Mouse (Mus musculus) embryonic facial prominence, embryonic 14.5 days (tissue): ENCODE results near the gene Slit1. TPM values are rescaled to one million over a fixed set of nuclear protein-coding genes. Genes with fewer than 3 reads are reported as not detected.

Source experiments
- ATAC-seq: fragments of 200-750 bp; cut with Nextera tagmentation; 2 replicates; pipeline ENCODE4 v1.8.0; 2017; ENCODE audit warnings: low read depth, moderate number of reproducible peaks, moderate TSS enrichment
- DNase-seq: peaks from one replicate; pipeline ENCODE4 v3.0.0-alpha.2; 2015; ENCODE audit warnings: low spot score
- H3K27ac ChIP-seq: fragments of 300-500 bp; sonication (generic); replicated peaks from 2 replicates; pipeline ENCODE4 v1.5.1; 2014; ENCODE audit warnings: low read depth, mild to moderate bottlenecking, low read length, moderate library complexity
- H3K27me3 ChIP-seq: fragments of 300-500 bp; sonication (generic); replicated peaks from 2 replicates; pipeline ENCODE4 v1.6.1; 2014; ENCODE audit warnings: low read length; ENCODE audit not compliant: control insufficient read depth, insufficient read depth
- H3K36me3 ChIP-seq: fragments of 300-500 bp; sonication (generic); 2 replicates; pipeline ENCODE4 v1.6.1; 2014; ENCODE audit warnings: low read length, mixed read lengths; ENCODE audit not compliant: control insufficient read depth, insufficient read depth
- H3K4me1 ChIP-seq: fragments of 300-500 bp; sonication (generic); 2 replicates; pipeline ENCODE4 v1.6.1; 2014; ENCODE audit warnings: antibody characterized with exemption, low read length; ENCODE audit not compliant: control insufficient read depth, insufficient read depth
- H3K4me2 ChIP-seq: fragments of 300-500 bp; sonication (generic); 2 replicates; pipeline ENCODE4 v1.6.1; 2014; ENCODE audit warnings: low read depth, mild to moderate bottlenecking, low read length, moderate library complexity, mixed read lengths
- H3K4me3 ChIP-seq: fragments of 300-500 bp; sonication (generic); 2 replicates; pipeline ENCODE4 v1.5.1; 2014; ENCODE audit warnings: low read depth, mild to moderate bottlenecking, low read length
- H3K9ac ChIP-seq: fragments of 300-500 bp; sonication (generic); 2 replicates; pipeline ENCODE4 v1.6.1; 2014; ENCODE audit warnings: low read depth, mild to moderate bottlenecking, low read length, moderate library complexity, mixed read lengths
- H3K9me3 ChIP-seq: fragments of 300-500 bp; sonication (generic); 2 replicates; pipeline ENCODE4 v1.6.1; 2016; ENCODE audit warnings: low read length; ENCODE audit not compliant: control insufficient read depth
- WGBS: fragments of 180-500 bp; shearing (Covaris S2); extraction: QIAGEN DNeasy Blood & Tissue Kit; methylation state at CpG from one replicate; pipeline ENCODE4 v1.1.7; 2014; 5-methylcytosine and 5-hydroxymethylcytosine counted together
- polyA plus RNA-seq: library from polyadenylated mRNA; unstranded; fragments of >200 nt; fragmentation: Nextera tagmentation; extraction: Ambion mirVana; gene quantifications from 2 replicates; pipeline ENCODE4 v1.2.1, GENCODE M21; 2014

Gene Slit1
- polyA plus RNA-seq, 1 experiment from 2014 or later: 1.7 TPM

DNA sequence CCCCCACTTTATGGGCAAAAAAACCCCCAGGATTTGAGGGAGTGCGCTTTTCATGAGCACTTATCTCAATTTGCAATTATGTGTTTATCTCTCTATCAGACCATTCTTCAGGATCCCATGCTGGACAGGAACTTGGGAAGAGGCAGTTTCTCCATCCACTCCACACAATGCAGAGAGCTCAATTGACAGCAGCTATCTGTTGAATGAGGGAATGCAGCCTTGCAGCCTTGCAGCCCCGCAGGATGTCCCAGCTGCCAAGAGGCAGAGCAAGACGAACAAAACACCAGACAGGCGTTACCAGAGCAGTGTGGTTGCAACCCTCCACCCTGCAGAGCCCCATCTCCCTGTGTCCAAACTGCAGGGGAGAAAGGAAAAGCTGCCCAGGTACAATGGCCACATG, 4.6 kb downstream of the Slit1 start:
- H3K4me1 ChIP-seq: peaks cover 15% of the 10 kb centered on the region; the same call in 1 of the 2 replicates
- no peaks in the 10 kb centered on the region for H3K36me3 ChIP-seq
- H3K27ac ChIP-seq: no peak overlapping the region
- H3K4me2 ChIP-seq: no peak overlapping the region
- 20% methylated on average over 4 of the region's 4 CpGs for WGBS
- no peak for DNase-seq
- no peaks in the 10 kb centered on the region for H3K9me3 ChIP-seq
- no peak overlapping the region for H3K9ac ChIP-seq
- peaks cover 74% of the 10 kb centered on the region for H3K27me3 ChIP-seq
- no peak overlapping the region for H3K4me3 ChIP-seq
- no peak for ATAC-seq

DNA sequence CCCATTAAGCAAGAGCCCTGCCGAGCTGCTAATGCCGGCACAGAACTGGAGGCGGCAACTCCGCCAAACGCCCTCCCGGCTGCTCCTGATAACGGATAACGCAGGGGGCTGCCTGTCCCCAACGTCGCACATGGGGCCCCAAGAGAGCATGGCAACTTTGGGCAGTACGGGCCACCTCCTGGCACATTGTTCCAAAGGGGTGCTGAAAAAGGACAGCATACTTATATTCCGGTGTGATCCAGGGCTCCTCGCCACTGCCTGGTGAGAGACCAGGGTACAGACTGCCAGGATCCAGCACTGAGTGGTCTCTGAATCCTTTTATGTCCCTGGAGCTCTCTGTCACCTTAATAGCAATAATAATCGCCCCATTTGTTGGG, 5.0 kb downstream of the Slit1 start:
- Histone ChIP-seq H3K36me3 (no peaks in the 10 kb centered on the region), H3K4me2 (peak overlapping the region; percentile 33; the same call in 1 of the 2 replicates)
- WGBS: 8% methylated on average over 14 of the region's 14 CpGs

DNA sequence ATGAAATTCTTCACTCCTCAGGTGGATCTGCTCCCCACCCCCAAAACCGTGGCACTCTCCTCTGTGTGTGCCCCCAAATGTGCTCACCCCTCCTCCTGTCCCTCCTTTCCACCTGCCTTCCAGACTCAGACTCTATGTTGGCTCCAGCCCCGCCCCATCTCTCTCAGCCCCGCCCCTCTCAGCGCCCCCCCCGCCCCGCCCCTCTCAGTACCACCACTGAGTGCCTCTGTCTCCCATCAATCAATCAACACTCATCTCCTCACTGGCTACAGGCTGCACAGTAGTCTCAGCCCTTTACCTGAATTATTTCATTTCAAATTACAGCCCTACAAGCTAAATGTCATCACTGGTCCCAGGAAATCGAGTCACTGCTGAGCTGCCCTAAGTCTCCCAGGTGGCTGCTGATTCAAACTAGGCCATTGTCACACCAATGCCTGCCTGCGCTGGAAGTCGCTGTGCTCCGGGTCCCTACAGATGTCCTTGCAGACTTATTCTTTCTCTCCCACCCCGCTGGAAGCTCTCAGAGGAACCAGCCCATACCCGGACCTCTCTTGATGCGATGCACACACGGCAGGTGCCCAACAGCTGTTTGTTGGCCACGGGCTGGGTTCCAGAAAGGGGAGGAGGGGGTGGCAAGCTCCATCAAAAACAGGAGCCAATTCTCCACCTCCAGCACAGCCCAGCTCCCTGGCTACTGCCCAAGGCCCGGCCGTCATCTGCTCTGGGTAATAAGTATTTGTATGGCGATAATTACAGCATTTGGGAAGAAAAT, 5.6 kb downstream of the Slit1 start:
- Histone ChIP-seq H3K9me3 (no peaks in the 10 kb centered on the region), H3K27me3 (peaks cover 64% of the 10 kb centered on the region), H3K27ac (no peak overlapping the region), H3K4me2 (peak overlapping the region; percentile 33; the same call in 1 of the 2 replicates), H3K4me3 (no peak overlapping the region), H3K4me1 (peaks cover 6% of the 10 kb centered on the region; the same call in 1 of the 2 replicates), H3K9ac (no peak overlapping the region), H3K36me3 (no peaks in the 10 kb centered on the region)
- ATAC-seq: peak; percentile 67
- peak; percentile 77 for DNase-seq
- WGBS: 4% methylated on average over 18 of the region's 18 CpGs

More for the DNA sequence above, 5.0 kb downstream of the Slit1 start:
- H3K27me3 ChIP-seq: peaks cover 69% of the 10 kb centered on the region
- H3K4me1 ChIP-seq: peaks cover 12% of the 10 kb centered on the region; the same call in 1 of the 2 replicates
- no peak overlapping the region for H3K9ac ChIP-seq
- peak; percentile 12; the same call in 1 of the 2 replicates for ATAC-seq
- H3K4me3 ChIP-seq: no peak overlapping the region
- H3K27ac ChIP-seq: no peak overlapping the region
- DNase-seq: no peak
- no peaks in the 10 kb centered on the region for H3K9me3 ChIP-seq

DNA sequence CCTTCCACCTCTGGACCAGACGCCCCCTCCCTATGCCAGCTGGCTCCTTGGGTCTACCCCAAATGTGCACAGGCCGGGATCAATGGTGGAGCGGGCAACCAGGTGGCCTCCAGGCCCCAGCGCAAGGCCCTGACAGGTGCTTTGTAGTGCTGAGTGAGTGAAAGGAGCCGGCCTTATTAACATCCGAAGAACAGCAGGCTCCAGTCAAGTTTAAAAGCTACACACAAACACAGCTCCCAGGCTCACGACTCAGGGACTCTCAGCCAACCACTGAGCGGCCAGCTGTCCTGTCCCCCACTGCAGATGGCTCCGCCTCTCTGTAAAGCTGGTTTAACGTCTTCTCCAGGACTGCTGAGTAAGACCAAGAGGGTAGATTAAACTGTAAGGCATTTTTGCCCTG, 8.8 kb downstream of the Slit1 start:
- H3K9me3 ChIP-seq: 0 out of 2 replicates have a peak, but pooled peaks cover 10% of the 10 kb centered on the region
- peak; percentile 72; the same call in 1 of the 2 replicates for ATAC-seq
- H3K27me3 ChIP-seq: peaks cover 34% of the 10 kb centered on the region
- peaks cover 6% of the 10 kb centered on the region; the same call in 1 of the 2 replicates for H3K4me1 ChIP-seq
- 13% methylated on average over 10 of the region's 10 CpGs for WGBS
- no peaks in the 10 kb centered on the region for H3K36me3 ChIP-seq
- no peak overlapping the region for H3K27ac ChIP-seq
- H3K9ac ChIP-seq: no peak overlapping the region
- DNase-seq: peak; percentile 74
- no peak overlapping the region for H3K4me2 ChIP-seq
- no peak overlapping the region for H3K4me3 ChIP-seq

DNA sequence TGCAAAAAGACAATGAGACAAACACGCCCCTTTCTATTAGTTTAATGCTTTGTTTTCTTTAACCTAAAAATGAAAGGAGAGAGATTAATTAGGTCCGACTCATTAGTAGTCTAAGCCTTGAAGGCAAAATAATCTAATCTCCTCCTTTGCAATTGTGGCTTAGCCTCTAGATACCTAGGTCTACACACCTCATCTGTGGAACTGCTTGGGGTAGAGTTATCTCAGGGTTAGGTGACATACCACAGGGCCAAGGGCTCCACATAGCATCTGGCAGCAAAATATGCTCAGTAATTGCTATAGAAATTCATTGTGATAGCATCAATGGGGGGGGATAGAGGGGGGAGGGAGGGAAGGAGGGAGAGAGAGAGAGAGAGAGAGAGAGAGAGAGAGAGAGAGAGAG, 18.0 kb downstream of the Slit1 start:
- 58% methylated on average over 2 of the region's 2 CpGs for WGBS
- Histone ChIP-seq H3K36me3 (no peaks in the 10 kb centered on the region), H3K27me3 (no peaks in the 10 kb centered on the region), H3K4me2 (no peak overlapping the region), H3K4me3 (no peak overlapping the region), H3K9ac (no peak overlapping the region), H3K4me1 (no peaks in the 10 kb centered on the region), H3K9me3 (no peaks in the 10 kb centered on the region), H3K27ac (no peak overlapping the region)
- DNase-seq: no peak
- ATAC-seq: no peak

DNA sequence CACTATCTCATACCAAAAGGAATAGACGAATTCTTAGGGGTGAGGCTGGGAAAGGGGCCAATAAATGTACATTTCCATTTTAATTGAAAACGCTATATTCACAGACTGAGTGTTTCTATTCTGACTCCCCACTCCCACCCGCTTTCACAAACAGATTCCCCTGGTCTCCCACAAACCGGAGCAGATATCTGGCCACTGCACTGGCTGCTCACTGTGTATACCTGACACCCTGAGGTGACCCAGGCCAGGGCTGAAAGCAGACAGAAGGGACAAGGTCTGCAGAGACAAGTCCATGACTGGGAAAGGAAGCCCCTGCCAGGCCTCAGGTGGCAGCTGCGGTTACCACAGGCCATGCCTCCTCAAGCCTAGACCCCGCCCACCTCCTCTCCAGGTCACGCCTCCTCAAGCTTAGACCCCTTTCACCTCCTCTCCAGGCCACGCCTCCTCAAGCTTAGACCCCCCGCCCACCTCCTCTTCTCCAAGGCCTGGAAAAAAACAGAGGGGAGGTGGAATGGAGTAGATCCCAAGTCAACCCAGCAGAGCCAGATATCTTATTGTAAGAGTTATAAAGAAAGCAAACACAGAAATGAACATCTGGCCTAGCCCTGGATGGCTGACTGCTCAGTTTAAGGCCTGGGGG, 18.5 kb downstream of the Slit1 start:
- DNase-seq (peak; percentile 58), ATAC-seq (peak; percentile 57; the same call in 1 of the 2 replicates)
- no peaks in the 10 kb centered on the region for H3K27me3 ChIP-seq
- WGBS: 44% methylated on average over 9 of the region's 9 CpGs
- no peak overlapping the region for H3K9ac ChIP-seq
- no peak overlapping the region for H3K27ac ChIP-seq
- H3K4me2 ChIP-seq: no peak overlapping the region
- no peak overlapping the region for H3K4me3 ChIP-seq
- no peaks in the 10 kb centered on the region for H3K36me3 ChIP-seq
- no peaks in the 10 kb centered on the region for H3K9me3 ChIP-seq
- no peaks in the 10 kb centered on the region for H3K4me1 ChIP-seq

DNA sequence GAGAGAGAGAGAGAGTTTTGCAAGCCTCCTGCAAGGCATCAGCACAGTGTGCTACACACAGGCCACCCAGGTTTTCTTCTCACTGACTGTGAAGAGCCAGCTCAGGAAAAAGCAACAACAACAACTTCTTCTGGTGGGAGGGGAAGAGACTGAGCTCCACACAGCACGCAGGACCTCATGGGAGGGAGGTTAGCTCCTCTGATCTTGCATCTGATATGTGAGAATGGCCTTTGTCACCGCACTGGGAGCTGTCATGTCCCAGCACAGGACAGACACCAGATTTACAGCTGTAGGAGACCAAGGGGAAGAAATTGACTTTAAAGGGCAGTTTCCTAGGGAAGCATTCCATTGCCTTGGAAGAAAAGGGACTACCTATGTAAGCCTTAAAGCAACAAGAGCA, 20.1 kb downstream of the Slit1 start:
- no peaks in the 10 kb centered on the region for H3K27me3 ChIP-seq
- no peaks in the 10 kb centered on the region for H3K4me1 ChIP-seq
- no peak overlapping the region for H3K4me3 ChIP-seq
- H3K9me3 ChIP-seq: no peaks in the 10 kb centered on the region
- ATAC-seq (no peak), DNase-seq (no peak)
- 21% methylated on average over 2 of the region's 2 CpGs for WGBS
- H3K4me2 ChIP-seq: no peak overlapping the region
- H3K27ac ChIP-seq: no peak overlapping the region
- H3K9ac ChIP-seq: no peak overlapping the region
- no peaks in the 10 kb centered on the region for H3K36me3 ChIP-seq

DNA sequence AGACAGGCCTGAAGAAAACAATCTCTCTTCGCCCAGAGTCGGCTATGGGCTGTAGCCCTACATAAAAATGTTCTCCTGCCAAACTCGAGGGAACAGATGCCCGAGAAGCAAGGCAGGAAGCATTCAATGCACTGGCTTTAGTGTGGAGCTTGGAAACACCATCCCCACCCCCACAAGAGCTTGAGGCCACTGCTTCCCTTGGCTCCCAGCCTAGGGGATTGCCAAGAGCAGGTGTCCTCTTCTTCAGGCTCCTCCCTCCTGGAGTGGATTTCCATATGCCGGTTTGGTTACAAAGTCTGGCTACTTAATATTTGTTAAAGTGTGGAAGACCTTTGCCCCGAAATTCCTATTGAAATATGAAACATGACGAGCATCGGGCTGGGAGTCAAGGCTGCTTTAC, 24.0 kb downstream of the Slit1 start:
- no peaks in the 10 kb centered on the region for H3K27me3 ChIP-seq
- peak; percentile 81 for DNase-seq
- H3K4me1 ChIP-seq: peaks cover 9% of the 10 kb centered on the region
- WGBS: 64% methylated on average over 8 of the region's 8 CpGs
- no peak overlapping the region for H3K9ac ChIP-seq
- H3K27ac ChIP-seq: no peak overlapping the region
- no peaks in the 10 kb centered on the region for H3K36me3 ChIP-seq
- no peaks in the 10 kb centered on the region for H3K9me3 ChIP-seq
- H3K4me3 ChIP-seq: no peak overlapping the region
- no peak overlapping the region for H3K4me2 ChIP-seq
- ATAC-seq: no peak; the same call in 1 of the 2 replicates
